Mouse (Mus musculus): ENCODE results near the gene Nupr1.

Gene Nupr1

GRCm38 (mm10) chr7:126642545-126643243 lies 12.0 kb upstream of the Nupr1 start:
- DNase-seq, result no peak

- DNase-seq, result peak; percentile 21
Observed at GRCm38 (mm10) chr7:126636733-126637520, 6.3 kb upstream of the Nupr1 start.

GRCm38 (mm10) chr7:126635375-126635774 lies 4.7 kb upstream of the Nupr1 start:
- no peak for DNase-seq

- DNase-seq, result no peak
Observed at GRCm38 (mm10) chr7:126632478-126632877, 1.8 kb upstream of the Nupr1 start.

GRCm38 (mm10) chr7:126629915-126630314 lies 746 bp downstream of the Nupr1 start:
- no peak for DNase-seq

GRCm38 (mm10) chr7:126628111-126628510 lies 2.5 kb downstream of the Nupr1 start:
- DNase-seq, result no peak

- no peak for DNase-seq
Observed at GRCm38 (mm10) chr7:126625807-126626600, 4.7 kb downstream of the Nupr1 start.

GRCm38 (mm10) chr7:126625369-126625768 lies 5.3 kb downstream of the Nupr1 start:
- peak; percentile 22 for DNase-seq

GRCm38 (mm10) chr7:126624774-126625173 lies 5.9 kb downstream of the Nupr1 start:
- DNase-seq, result no peak

GRCm38 (mm10) chr7:126623381-126623780 lies 7.3 kb downstream of the Nupr1 start:
- DNase-seq, result no peak

GRCm38 (mm10) chr7:126621452-126622359 lies 9.0 kb downstream of the Nupr1 start:
- DNase-seq, result no peak

- DNase-seq, result no peak
Observed at GRCm38 (mm10) chr7:126619559-126620275, 10.9 kb downstream of the Nupr1 start.

GRCm38 (mm10) chr7:126616707-126617106 lies 14.0 kb downstream of the Nupr1 start:
- DNase-seq, result no peak

GRCm38 (mm10) chr7:126612736-126613135 lies 17.9 kb downstream of the Nupr1 start:
- no peak for DNase-seq

GRCm38 (mm10) chr7:126607796-126608195 lies 22.9 kb downstream of the Nupr1 start:
- DNase-seq, result no peak

- DNase-seq, result no peak
Observed at GRCm38 (mm10) chr7:126607064-126607463, 23.6 kb downstream of the Nupr1 start.

GRCm38 (mm10) chr7:126606611-126607010 lies 24.1 kb downstream of the Nupr1 start:
- DNase-seq, result no peak

- DNase-seq, result no peak
Observed at GRCm38 (mm10) chr7:126602650-126603049, 28.0 kb downstream of the Nupr1 start.

GRCm38 (mm10) chr7:126601896-126602295 lies 28.8 kb downstream of the Nupr1 start:
- no peak for DNase-seq

GRCm38 (mm10) chr7:126598919-126599318 lies 31.7 kb downstream of the Nupr1 start:
- DNase-seq, result no peak

GRCm38 (mm10) chr7:126596414-126596813 lies 34.2 kb downstream of the Nupr1 start:
- no peak for DNase-seq

- no peak for DNase-seq
Observed at GRCm38 (mm10) chr7:126595890-126596289, 34.8 kb downstream of the Nupr1 start.
